ENCODE assay signal across 18 mouse cellular contexts in genomic region chr12:40605565-40605964, GRCm38 (mm10).
"Had no signal": no experiment of that assay in that cellular context is flagged by ENCODE, and none has a peak within 500 bp of the region (broad histone marks: within the 10 kb centered on the region; RNA-seq: fewer than 3 reads in every experiment).

No protein-coding gene starts in this region.

- H3K4me2 ChIP-seq: limb, embryonic 13.5 days; liver, embryonic 12.5 days; liver, embryonic 15.5 days; lung, embryonic 15.5 days; midbrain, embryonic 12.5 days had no signal

- H3K36me3 ChIP-seq: limb, embryonic 10.5 days; limb, embryonic 13.5 days; liver, embryonic 12.5 days; liver, embryonic 15.5 days; lung, embryonic 15.5 days; midbrain, embryonic 12.5 days had no signal

- H3K27ac ChIP-seq: kidney, postnatal 0 days; limb, embryonic 10.5 days; limb, embryonic 13.5 days; liver, embryonic 12.5 days; liver, embryonic 15.5 days; lung, embryonic 15.5 days; midbrain, embryonic 12.5 days had no signal

- ATAC-seq: intestine, postnatal 0 days; liver, embryonic 12.5 days had no signal

- H3K4me3 ChIP-seq: limb, embryonic 10.5 days; limb, embryonic 13.5 days; liver, embryonic 12.5 days; liver, embryonic 15.5 days; lung, embryonic 15.5 days; megakaryocyte, embryonic 14.5 days; midbrain, embryonic 12.5 days; myocyte had no signal

- H3K4me1 ChIP-seq: limb, embryonic 10.5 days; liver, embryonic 12.5 days; lung, embryonic 15.5 days had no signal

- DNase-seq: kidney, adult 2 months; kidney, postnatal 25 days; liver; lung, adult 18-20 months; lung, postnatal 10 days; lung, postnatal 36 days; thymus, adult 18-20 months; thymus, postnatal 4 days had no signal

- H3K9me3 ChIP-seq: limb, embryonic 10.5 days; limb, embryonic 13.5 days; liver, embryonic 12.5 days; liver, embryonic 15.5 days; lung, embryonic 15.5 days; megakaryocyte, embryonic 14.5 days; midbrain, embryonic 12.5 days had no signal

- H3K27me3 ChIP-seq: limb, embryonic 13.5 days; liver, embryonic 12.5 days; liver, embryonic 15.5 days; lung, embryonic 15.5 days; megakaryocyte, embryonic 14.5 days had no signal

- H3K9ac ChIP-seq: limb, embryonic 13.5 days; liver, embryonic 12.5 days; liver, embryonic 15.5 days; lung, embryonic 15.5 days; midbrain, embryonic 12.5 days had no signal
